Mouse (Mus musculus) midbrain, embryonic 15.5 days (tissue): ENCODE measurements at regions not wholly inside any gene's neighbourhood (a gene's known extent, or its start where the extent isn't known, plus 50 kb on each side); places are given as distances from the start of the nearest gene placed in this dataset.
A peak's percentile ranks its signal among the peaks of the same experiment; 100 is the strongest.

Experiments
- ATAC-seq: fragments of 200-750 bp; cut with Nextera tagmentation; replicated peaks from 2 replicates; pipeline ENCODE4 v1.8.0; 2017; ENCODE audit warnings: moderate TSS enrichment
- H3K27ac ChIP-seq: fragments of 300-500 bp; sonication (generic); 2 replicates; pipeline ENCODE4 v1.5.1; 2015; ENCODE audit warnings: mild to moderate bottlenecking, inconsistent platforms
- H3K27me3 ChIP-seq: fragments of 300-500 bp; sonication (generic); replicated peaks from 2 replicates; pipeline ENCODE4 v1.6.1; 2015; ENCODE audit warnings: inconsistent platforms
- H3K36me3 ChIP-seq: fragments of 300-500 bp; sonication (generic); replicated peaks from 2 replicates; pipeline ENCODE4 v1.6.1; 2015; ENCODE audit warnings: inconsistent platforms
- H3K4me1 ChIP-seq: fragments of 300-500 bp; sonication (generic); 2 replicates; pipeline ENCODE4 v1.6.1; 2015; ENCODE audit warnings: inconsistent platforms
- H3K4me2 ChIP-seq: fragments of 300-500 bp; sonication (generic); 2 replicates; pipeline ENCODE4 v1.6.1; 2015; ENCODE audit warnings: inconsistent platforms, mild to moderate bottlenecking, moderate library complexity
- H3K4me3 ChIP-seq: fragments of 300-500 bp; sonication (generic); 2 replicates; pipeline ENCODE4 v1.5.1; 2015; ENCODE audit warnings: mild to moderate bottlenecking, inconsistent platforms
- H3K9ac ChIP-seq: fragments of 300-500 bp; sonication (generic); 2 replicates; pipeline ENCODE4 v1.6.1; 2015; ENCODE audit warnings: mild to moderate bottlenecking, inconsistent platforms
- H3K9me3 ChIP-seq: fragments of 300-500 bp; sonication (generic); 2 replicates; pipeline ENCODE4 v1.6.1; 2016; ENCODE audit warnings: inconsistent platforms
- WGBS: fragments of 180-500 bp; shearing (Covaris S2); methylation state at CpG from one replicate; pipeline ENCODE4 v1.1.7; 2015; ENCODE audit warnings: mixed read lengths; 5-methylcytosine and 5-hydroxymethylcytosine counted together

GRCm38 (mm10) chr2:170206870-170207269 is 59.0 kb upstream of the Zfp217 start:
- Histone ChIP-seq H3K36me3 (no peaks in the 10 kb centered on the region), H3K4me2 (no peak overlapping the region), H3K4me1 (peaks cover 13% of the 10 kb centered on the region; the same call in 1 of the 2 replicates), H3K27ac (no peak overlapping the region), H3K9ac (no peak overlapping the region), H3K27me3 (no peaks in the 10 kb centered on the region; the same call in 1 of the 2 replicates), H3K9me3 (no peaks in the 10 kb centered on the region), H3K4me3 (no peak overlapping the region)
- WGBS, result 66% methylated on average over 14 of the region's 14 CpGs
- no peak for ATAC-seq

- H3K4me1 ChIP-seq, result peaks cover 13% of the 10 kb centered on the region; the same call in 1 of the 2 replicates
- 9% methylated on average over 6 of the region's 6 CpGs for WGBS
- no peaks in the 10 kb centered on the region for H3K9me3 ChIP-seq
- no peaks in the 10 kb centered on the region for H3K36me3 ChIP-seq
- H3K27me3 ChIP-seq, result no peaks in the 10 kb centered on the region; the same call in 1 of the 2 replicates
- H3K9ac ChIP-seq, result no peak overlapping the region
- no peak for ATAC-seq
- H3K4me2 ChIP-seq, result no peak overlapping the region
- H3K27ac ChIP-seq, result no peak overlapping the region
- H3K4me3 ChIP-seq, result no peak overlapping the region
Measured at GRCm38 (mm10) chr2:170206442-170206754, 58.5 kb upstream of the Zfp217 start.

GRCm38 (mm10) chr2:170205591-170206441 is 57.9 kb upstream of the Zfp217 start:
- no peak for ATAC-seq
- peak overlapping the region; percentile 27; the same call in 1 of the 2 replicates for H3K9ac ChIP-seq
- peak overlapping the region; percentile 65 for H3K4me2 ChIP-seq
- 1% methylated on average over 17 of the region's 17 CpGs for WGBS
- H3K9me3 ChIP-seq, result no peaks in the 10 kb centered on the region
- H3K36me3 ChIP-seq, result no peaks in the 10 kb centered on the region
- no peaks in the 10 kb centered on the region; the same call in 1 of the 2 replicates for H3K27me3 ChIP-seq
- H3K4me3 ChIP-seq, result peak overlapping the region; percentile 29
- H3K27ac ChIP-seq, result no peak overlapping the region
- peaks cover 13% of the 10 kb centered on the region; the same call in 1 of the 2 replicates for H3K4me1 ChIP-seq

GRCm38 (mm10) chr2:170204768-170205514 is 57.0 kb upstream of the Zfp217 start:
- H3K36me3 ChIP-seq, result no peaks in the 10 kb centered on the region
- peaks cover 13% of the 10 kb centered on the region; the same call in 1 of the 2 replicates for H3K4me1 ChIP-seq
- ATAC-seq, result no peak
- H3K27me3 ChIP-seq, result no peaks in the 10 kb centered on the region; the same call in 1 of the 2 replicates
- H3K9ac ChIP-seq, result no peak overlapping the region
- H3K4me2 ChIP-seq, result peak overlapping the region; percentile 65
- peak overlapping the region; percentile 29 for H3K4me3 ChIP-seq
- WGBS, result 39% methylated on average over 10 of the region's 10 CpGs
- no peaks in the 10 kb centered on the region for H3K9me3 ChIP-seq
- H3K27ac ChIP-seq, result no peak overlapping the region

DNA sequence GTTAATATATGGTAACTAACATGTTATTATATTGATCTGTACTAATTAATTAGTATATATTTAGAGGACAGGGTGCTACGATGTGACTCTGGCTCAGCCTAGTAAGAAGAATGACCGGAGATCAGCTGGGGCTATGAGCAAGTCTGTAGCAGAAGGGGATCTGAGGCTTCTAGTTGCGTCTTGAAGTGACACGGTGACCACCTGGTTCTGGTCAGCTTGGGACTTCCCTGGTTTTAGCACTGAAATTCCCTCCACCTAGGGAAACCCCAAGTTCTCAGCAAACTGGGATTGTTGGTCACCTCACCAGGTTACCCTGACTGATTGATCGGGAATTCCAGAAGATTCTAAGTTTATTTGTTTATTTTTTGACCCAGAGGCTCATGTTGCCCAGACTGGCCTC is 55.6 kb upstream of the Zfp217 start:
- H3K27me3 ChIP-seq, result no peaks in the 10 kb centered on the region; the same call in 1 of the 2 replicates
- no peak overlapping the region for H3K27ac ChIP-seq
- no peak overlapping the region for H3K9ac ChIP-seq
- no peak overlapping the region for H3K4me3 ChIP-seq
- WGBS, result 92% methylated on average over 5 of the region's 5 CpGs
- peaks cover 13% of the 10 kb centered on the region; the same call in 1 of the 2 replicates for H3K4me1 ChIP-seq
- no peaks in the 10 kb centered on the region for H3K9me3 ChIP-seq
- H3K4me2 ChIP-seq, result no peak overlapping the region
- H3K36me3 ChIP-seq, result no peaks in the 10 kb centered on the region
- no peak for ATAC-seq

- WGBS, result 76% methylated on average over 10 of the region's 10 CpGs
- no peaks in the 10 kb centered on the region; the same call in none of the 2 replicates for H3K27me3 ChIP-seq
Measured at GRCm38 (mm10) chr2:170201816-170202371, 54.0 kb upstream of the Zfp217 start.

More at GRCm38 (mm10) chr2:170201816-170202371, 54.0 kb upstream of the Zfp217 start:
- H3K4me2 ChIP-seq, result no peak overlapping the region
- no peak overlapping the region for H3K27ac ChIP-seq
- no peak for ATAC-seq
- H3K9ac ChIP-seq, result no peak overlapping the region
- no peaks in the 10 kb centered on the region for H3K9me3 ChIP-seq
- no peaks in the 10 kb centered on the region for H3K36me3 ChIP-seq
- H3K4me1 ChIP-seq, result peaks cover 13% of the 10 kb centered on the region; the same call in 1 of the 2 replicates
- no peak overlapping the region for H3K4me3 ChIP-seq
